In the genomic region with DNA sequence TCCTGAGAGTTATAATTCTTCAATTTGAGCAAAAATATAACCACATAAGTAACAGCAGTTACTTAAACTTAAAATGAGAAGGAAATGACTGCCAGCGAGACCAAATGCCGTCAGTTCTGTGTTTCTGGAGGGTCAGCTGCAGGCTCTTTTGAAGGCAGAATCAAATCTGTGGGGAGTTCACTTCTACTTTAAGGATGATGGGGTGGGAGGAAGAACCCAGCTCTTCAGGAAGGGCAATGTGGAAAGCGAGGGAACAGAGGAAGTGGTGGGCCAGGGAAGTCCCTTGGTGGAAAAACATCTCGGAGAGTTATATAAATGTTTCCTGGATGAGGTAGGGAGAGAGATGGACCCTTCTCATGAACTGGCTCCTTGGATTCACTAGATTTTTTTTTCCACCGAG, we compare ENCODE assay signal across 23 mouse cellular contexts. TPM values are rescaled to one million over a fixed set of nuclear protein-coding genes. Genes with fewer than 3 reads are reported as not detected.
DNase-seq lines count a peak whose midpoint lies in the region; ATAC-seq lines count a peak whose summit lies in the region.
"Had no signal": no experiment of that assay in that cellular context is flagged by ENCODE, and none has a peak within 500 bp of the region (broad histone marks: within the 10 kb centered on the region; RNA-seq: fewer than 3 reads in every experiment).

No protein-coding gene starts in this region.

- H3K27ac ChIP-seq in heart, embryonic 10.5 days, result no peak overlapping the region
- H3K27ac ChIP-seq in brown adipose tissue, adult 24 weeks (replicated peaks; ENCODE audit: low read depth, low read length), result peak overlapping the region; percentile 49; the same call in 1 of the 2 replicates
- H3K27ac ChIP-seq: embryonic facial prominence, embryonic 13.5 days; embryonic facial prominence, embryonic 15.5 days; forebrain, embryonic 10.5 days; forebrain, embryonic 12.5 days had no signal

- ATAC-seq in granulocyte monocyte progenitor cell, adult 5-6 weeks (replicated peaks; ENCODE audit: poor library complexity, severe bottlenecking), result peak; percentile 23
- ATAC-seq: forebrain, embryonic 14.5 days; forebrain, embryonic 16.5 days had no signal

- H3K36me3 ChIP-seq in heart, embryonic 10.5 days, result no peaks in the 10 kb centered on the region
- H3K36me3 ChIP-seq: embryonic facial prominence, embryonic 13.5 days; embryonic facial prominence, embryonic 15.5 days; forebrain, embryonic 10.5 days; forebrain, embryonic 12.5 days had no signal

- peaks cover 10% of the 10 kb centered on the region; the same call in 1 of the 2 replicates for H3K4me1 ChIP-seq in heart, embryonic 10.5 days
- peaks cover 15% of the 10 kb centered on the region; the same call in 1 of the 2 replicates for H3K4me1 ChIP-seq in brown adipose tissue, adult 24 weeks (ENCODE audit: control insufficient read depth, insufficient read depth, insufficient read length, low read length)
- H3K4me1 ChIP-seq: embryonic facial prominence, embryonic 13.5 days; embryonic facial prominence, embryonic 15.5 days had no signal

- H3K9me3 ChIP-seq in heart, embryonic 10.5 days, result no peaks in the 10 kb centered on the region
- H3K9me3 ChIP-seq: embryonic facial prominence, embryonic 13.5 days; embryonic facial prominence, embryonic 15.5 days; forebrain, embryonic 10.5 days; forebrain, embryonic 12.5 days had no signal

- no peak overlapping the region for H3K4me3 ChIP-seq in heart, embryonic 10.5 days
- H3K4me3 ChIP-seq in brown adipose tissue, adult 24 weeks (ENCODE audit: insufficient read depth, low read depth, low read length), result no peak overlapping the region
- H3K4me3 ChIP-seq: embryonic facial prominence, embryonic 13.5 days; embryonic facial prominence, embryonic 15.5 days; erythroblast, embryonic 14.5 days; forebrain, embryonic 10.5 days; forebrain, embryonic 12.5 days had no signal

- H3K27me3 ChIP-seq in heart, embryonic 10.5 days (ENCODE audit: insufficient read depth, poor library complexity, severe bottlenecking), result no peaks in the 10 kb centered on the region
- H3K27me3 ChIP-seq: embryonic facial prominence, embryonic 13.5 days; embryonic facial prominence, embryonic 15.5 days; forebrain, embryonic 12.5 days had no signal

- DNase-seq in heart, adult 11 months, result peak; percentile 90
- DNase-seq in heart, embryonic 10.5 days (ENCODE audit: low spot score), result no peak
- no peak for DNase-seq in layer of hippocampus, adult 11-12 months (ENCODE audit: low spot score)
- DNase-seq: adrenal gland, adult 2 months; adrenal gland, postnatal 10 days; adrenal gland, postnatal 25 days; B cell, adult 2 months; cerebellum, adult 11-12 months; cerebellum, adult 2 months; cerebellum, adult 9-10 months; cerebellum, postnatal 10 days; cerebellum, postnatal 25 days; embryo, embryonic 11 days had no signal

- 79% methylated on average over 5 of the region's 5 CpGs for WGBS in heart, embryonic 10.5 days

RNA-seq across cellular contexts. Expression of a gene that starts 20.1 kb away (rescaled TPM):
- 7.0 and 23.8 TPM in 2 replicates for polyA plus RNA-seq in heart, embryonic 10.5 days (2016; fragmentation: Nextera tagmentation; extraction: Ambion mirVana)
- polyA plus RNA-seq in brown adipose tissue, adult 24 weeks (2012; ENCODE audit: insufficient read depth, insufficient read length, missing spikeins), result 6.1 and 16.7 TPM in 2 replicates
- total RNA-seq in granulocyte monocyte progenitor cell, adult 5-6 weeks (2014; fragmentation: Nextera tagmentation), result 0.41 TPM in 1 of 2 replicates, not detected in the other
- total RNA-seq in granulocyte monocyte progenitor cell, adult 5-6 weeks (2017), result not detected in 2 replicates
- total RNA-seq: MEL had no signal
- polyA plus RNA-seq: erythroblast, embryonic 14.5 days had no signal

RNA-seq across cellular contexts. Expression of a gene that starts 40.9 kb away (rescaled TPM):
- 0.14 and 0.20 TPM in 2 replicates for polyA plus RNA-seq in heart, embryonic 10.5 days (2016; fragmentation: Nextera tagmentation; extraction: Ambion mirVana)
- polyA plus RNA-seq in brown adipose tissue, adult 24 weeks (2012; ENCODE audit: insufficient read depth, insufficient read length, missing spikeins), result 0.38 and 0.79 TPM in 2 replicates
- total RNA-seq in granulocyte monocyte progenitor cell, adult 5-6 weeks (2014; fragmentation: Nextera tagmentation), result not detected in 2 replicates
- total RNA-seq in granulocyte monocyte progenitor cell, adult 5-6 weeks (2017), result not detected in 2 replicates
- total RNA-seq: MEL had no signal
- polyA plus RNA-seq: erythroblast, embryonic 14.5 days had no signal
